Mouse (Mus musculus): ENCODE results near the gene Tmem150a. TPM values are rescaled to one million over a fixed set of nuclear protein-coding genes. Genes with fewer than 3 reads are reported as not detected.

Tmem150a gene
- total RNA-seq, 2 experiments from 2014 or later: 18.0 to 21.1 TPM

DNA sequence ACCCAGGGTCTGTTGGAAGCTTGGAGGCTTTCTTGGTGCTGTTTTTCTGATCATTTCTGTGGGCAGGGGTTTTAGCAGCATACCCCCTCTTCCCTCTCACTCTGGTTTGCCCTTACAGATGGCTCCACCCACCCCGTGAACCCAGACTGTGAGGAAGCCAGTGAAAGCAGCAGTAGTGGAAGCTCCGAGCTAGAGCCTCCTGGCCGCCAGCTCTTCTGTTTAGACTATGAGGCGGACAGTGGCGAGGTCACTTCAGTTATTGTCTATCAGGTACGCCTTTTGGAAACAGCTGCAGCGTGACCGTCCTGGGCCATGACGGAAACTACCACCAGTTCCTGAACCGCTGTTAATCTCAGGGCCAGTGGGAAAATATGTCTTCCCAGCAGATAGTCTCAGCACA lies 6.8 kb upstream of the Tmem150a start:
- intact Hi-C loops (cut with DNase I): no loop called here
- no peak for DNase-seq (ENCODE audit: low spot score)

DNA sequence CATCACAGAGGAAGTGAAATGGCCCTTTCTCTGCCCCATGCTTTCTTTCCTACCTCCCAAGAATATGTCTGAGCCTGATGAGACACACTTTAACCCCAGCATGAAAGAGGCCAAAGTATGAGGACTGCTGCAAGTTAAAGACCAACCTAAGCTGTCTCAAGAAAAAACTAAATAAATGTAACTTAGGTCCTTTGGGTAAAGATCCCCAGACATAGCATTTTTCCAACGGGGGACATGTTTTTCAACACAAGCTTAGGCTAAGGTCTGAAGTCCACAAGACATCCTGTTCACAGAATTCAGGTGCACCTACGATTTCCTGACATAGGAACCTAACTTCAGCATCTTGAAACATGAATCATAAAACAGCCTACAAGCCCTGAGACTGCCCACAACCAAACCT lies 5.0 kb upstream of the Tmem150a start:
- intact Hi-C loops (cut with DNase I): no loop called here
- DNase-seq (ENCODE audit: low spot score): no peak

DNA sequence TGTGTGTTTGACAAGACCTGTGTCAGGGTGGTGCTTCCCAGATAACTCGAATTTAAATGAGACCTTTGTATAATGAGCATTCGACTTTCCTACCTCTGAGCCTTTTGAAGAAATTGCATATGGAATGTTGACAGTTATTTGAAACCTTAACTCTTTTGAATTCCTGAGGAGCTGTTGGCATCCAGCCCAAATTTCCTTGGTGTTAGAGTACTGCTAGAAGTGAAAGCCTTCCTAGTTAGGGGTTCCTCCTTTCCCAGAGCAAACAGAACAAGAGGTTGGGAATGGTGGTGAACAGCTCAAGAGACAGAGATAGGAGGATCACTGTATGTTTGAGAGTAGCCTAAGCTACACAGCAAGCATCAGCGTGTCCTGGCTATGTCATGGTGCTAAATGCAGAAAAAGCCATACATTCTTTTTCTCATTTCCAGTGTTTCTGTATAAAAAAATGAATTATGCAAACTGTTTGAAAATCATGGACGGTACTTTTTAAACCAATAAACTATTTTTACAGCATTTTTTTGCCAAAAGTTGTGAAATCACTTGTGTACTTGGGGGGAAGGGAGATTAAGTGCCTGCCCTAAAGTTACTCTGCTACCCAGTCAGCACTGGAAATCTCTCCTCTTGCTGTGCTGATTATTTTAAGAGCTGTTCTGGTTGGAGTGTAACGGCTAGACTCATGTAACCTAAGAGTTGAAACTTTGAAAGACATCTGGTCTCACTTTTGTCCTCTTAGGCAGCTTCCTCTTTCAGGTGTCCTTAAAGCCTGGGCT lies 2.4 kb upstream of the Tmem150a start:
- intact Hi-C loops (cut with DNase I): no loop called here
- DNase-seq (ENCODE audit: low spot score): no peak

DNA sequence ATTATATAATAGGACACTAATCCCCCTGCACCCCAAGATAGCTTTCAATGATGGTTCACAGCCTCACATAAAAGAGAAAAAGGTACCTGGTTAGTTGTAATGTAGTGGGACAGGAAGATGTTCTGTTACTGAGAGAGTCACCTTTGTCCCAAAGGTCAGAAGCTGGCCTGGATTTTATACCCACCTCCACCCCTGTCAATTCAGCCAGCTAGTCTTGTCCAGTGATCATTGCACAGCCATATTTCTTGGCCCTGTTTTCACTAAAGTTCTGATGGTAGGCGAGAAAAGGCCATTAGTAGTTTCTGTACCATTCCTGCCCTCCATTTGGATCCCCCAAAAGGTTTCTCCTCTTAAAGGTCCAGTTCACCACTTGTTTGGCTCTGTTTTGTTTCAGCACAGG lies 1.2 kb upstream of the Tmem150a start:
- no peak for DNase-seq (ENCODE audit: low spot score)
- intact Hi-C loops (cut with DNase I): no loop called here

GRCm38 (mm10) chr6:72356001-72356532 lies 820 bp downstream of the Tmem150a start:
- intact Hi-C loops (cut with DNase I): no loop called here
- DNase-seq (ENCODE audit: low spot score): no peak

GRCm38 (mm10) chr6:72357164-72358079 lies 2.2 kb downstream of the Tmem150a start:
- intact Hi-C loops (cut with DNase I): no loop called here
- DNase-seq (ENCODE audit: low spot score): no peak

DNA sequence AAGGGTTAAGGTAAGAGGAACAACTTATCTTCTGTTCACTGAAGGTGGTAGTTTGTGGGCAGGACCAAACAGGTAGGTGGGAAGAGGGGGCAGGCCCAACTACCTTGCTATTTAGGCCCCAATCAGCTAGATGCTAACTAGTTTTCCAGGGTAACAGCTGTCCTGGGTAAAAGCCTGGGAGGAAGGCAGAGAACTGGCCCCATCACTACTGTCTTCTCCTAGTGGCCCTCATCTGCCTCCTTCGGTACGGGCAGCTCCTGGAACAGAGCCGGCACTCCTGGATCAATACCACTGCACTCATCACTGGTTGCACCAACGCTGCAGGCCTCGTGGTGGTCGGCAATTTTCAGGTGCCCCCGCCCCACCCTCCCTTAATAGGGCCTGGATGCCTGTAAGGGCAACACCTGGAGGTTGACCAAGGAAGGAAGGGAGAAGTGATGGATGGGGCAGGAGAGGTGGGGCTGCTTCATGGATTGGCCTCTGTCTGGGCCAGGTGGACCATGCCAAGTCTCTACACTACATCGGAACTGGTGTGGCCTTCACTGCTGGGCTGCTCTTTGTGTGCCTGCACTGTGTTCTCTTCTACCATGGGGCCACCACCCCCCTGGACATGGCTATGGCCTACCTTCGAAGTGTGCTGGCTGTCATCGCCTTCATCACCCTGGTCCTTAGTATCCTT lies 3.0 kb downstream of the Tmem150a start:
- intact Hi-C loops (cut with DNase I): no loop called here
- no peak for DNase-seq (ENCODE audit: low spot score)

DNA sequence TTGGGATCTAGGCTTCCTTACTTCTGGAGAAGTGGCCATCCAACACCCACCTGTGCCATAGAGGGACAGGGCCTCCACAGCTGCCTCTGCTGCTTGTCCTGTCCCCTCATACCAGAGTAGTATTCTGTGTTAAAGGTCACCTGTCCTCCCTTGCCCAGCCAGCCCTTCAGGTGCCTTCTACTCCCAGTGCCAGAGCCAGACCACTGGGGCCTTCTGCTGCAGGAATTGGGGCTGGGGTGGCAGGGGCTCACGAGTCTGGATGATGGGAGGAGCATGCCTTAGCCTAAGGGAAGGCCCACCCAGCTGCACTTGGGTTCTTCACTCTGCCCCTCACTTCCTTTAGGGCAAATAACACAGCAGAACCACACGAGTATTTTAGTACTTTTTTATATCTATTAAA lies 4.1 kb downstream of the Tmem150a start:
- intact Hi-C loops (cut with DNase I): no loop called here
- DNase-seq (ENCODE audit: low spot score): no peak

DNA sequence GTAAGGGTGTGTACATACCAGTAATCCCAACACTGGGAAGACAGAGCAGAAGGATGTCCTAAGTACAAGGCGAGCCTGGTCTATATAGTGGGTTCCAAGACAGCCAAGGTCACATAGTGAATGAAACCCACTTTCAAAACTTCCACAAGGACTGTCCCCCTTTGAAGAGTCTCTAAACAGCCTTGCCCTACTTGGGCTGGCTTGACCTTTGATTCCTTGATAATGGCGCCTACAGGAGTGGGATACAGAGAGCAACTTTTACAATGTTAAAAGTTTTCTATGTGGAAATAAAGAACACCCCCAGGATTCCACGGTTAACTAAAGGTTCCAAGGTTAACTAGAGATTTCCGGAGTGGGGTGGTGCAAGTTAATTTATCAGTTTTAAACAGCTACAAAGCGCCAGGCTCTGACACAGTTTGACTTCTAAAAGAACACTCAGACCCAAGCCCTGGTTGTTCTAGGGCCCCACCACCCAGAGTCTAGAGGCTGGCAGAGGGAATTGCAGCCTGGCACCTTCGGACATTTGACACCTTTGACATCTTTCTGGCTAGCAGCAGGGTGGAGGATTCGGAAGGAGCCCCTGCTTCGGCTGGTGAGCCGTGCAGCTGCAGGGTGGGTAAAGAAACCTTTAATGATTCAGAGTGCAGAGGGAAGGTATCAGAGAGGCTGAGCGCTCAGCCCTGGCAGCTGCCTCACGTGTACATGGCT lies 4.8 kb downstream of the Tmem150a start:
- intact Hi-C loops (cut with DNase I): no loop called here
- no peak for DNase-seq (ENCODE audit: low spot score)

DNA sequence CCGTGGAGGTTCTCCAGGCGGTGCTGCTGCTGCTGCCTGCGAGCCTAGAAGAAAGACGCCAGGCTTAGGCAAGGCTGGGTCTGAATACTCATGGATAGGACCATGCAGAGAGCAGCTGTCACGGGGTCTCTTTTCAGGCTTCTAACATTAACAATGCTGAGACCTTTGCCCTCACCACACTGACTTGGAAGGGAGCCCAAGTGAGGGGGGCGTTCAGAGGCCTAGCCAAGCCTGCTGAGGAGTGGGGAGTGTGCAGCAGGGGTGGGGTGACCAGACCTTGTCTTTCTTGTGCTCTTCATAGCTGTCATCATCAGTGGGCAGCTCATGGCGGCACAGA lies 5.3 kb downstream of the Tmem150a start:
- no peak for DNase-seq (ENCODE audit: low spot score)
- intact Hi-C loops (cut with DNase I): no loop called here

GRCm38 (mm10) chr6:72361121-72361551 lies 5.9 kb downstream of the Tmem150a start:
- intact Hi-C loops (cut with DNase I): no loop called here
- no peak for DNase-seq (ENCODE audit: low spot score)

- peak; percentile 96 for DNase-seq (ENCODE audit: low spot score)
- intact Hi-C loops (cut with DNase I): loop anchor here (2.0 kb wide), 1 partner anchor 44 kb away; no protein-coding TSS in a partner anchor
Measured at GRCm38 (mm10) chr6:72362132-72363028, 7.1 kb downstream of the Tmem150a start.

GRCm38 (mm10) chr6:72364009-72364408 lies 8.8 kb downstream of the Tmem150a start:
- intact Hi-C loops (cut with DNase I): no loop called here

GRCm38 (mm10) chr6:72364985-72365384 lies 9.7 kb downstream of the Tmem150a start:
- DNase-seq (ENCODE audit: low spot score): no peak
- intact Hi-C loops (cut with DNase I): no loop called here

More at GRCm38 (mm10) chr6:72364009-72364408, 8.8 kb downstream of the Tmem150a start:
- no peak for DNase-seq (ENCODE audit: low spot score)

DNA sequence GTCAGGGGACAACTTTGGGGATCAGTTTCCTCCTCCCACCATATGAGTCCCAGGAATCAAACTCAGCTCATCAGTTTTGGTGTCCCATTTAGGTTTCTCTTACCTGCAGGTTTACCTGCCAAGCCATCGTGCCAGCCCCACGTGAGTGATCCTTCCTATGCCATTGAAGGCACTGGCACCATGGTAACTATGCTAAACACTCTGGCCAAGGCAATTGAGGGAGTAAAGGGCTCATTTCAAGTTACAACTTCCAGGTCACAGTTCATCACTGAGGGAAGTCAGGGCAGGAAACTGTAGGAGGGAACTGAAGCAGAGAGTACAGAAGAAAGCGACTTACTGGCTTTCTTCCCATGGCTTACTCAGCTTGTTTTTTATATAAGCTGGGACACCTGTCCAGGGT lies 11.1 kb downstream of the Tmem150a start:
- intact Hi-C loops (cut with DNase I): no loop called here
- no peak for DNase-seq (ENCODE audit: low spot score)

GRCm38 (mm10) chr6:72366844-72367443 lies 11.7 kb downstream of the Tmem150a start, which contains the start of gene Rnf181:
Rnf181 (minus strand) TSS chr6:72366956.
- DNase-seq (ENCODE audit: low spot score): no peak
- intact Hi-C loops (cut with DNase I): no loop called here

GRCm38 (mm10) chr6:72367460-72367974 lies 12.3 kb downstream of the Tmem150a start:
- no peak for DNase-seq (ENCODE audit: low spot score)
- intact Hi-C loops (cut with DNase I): no loop called here

DNA sequence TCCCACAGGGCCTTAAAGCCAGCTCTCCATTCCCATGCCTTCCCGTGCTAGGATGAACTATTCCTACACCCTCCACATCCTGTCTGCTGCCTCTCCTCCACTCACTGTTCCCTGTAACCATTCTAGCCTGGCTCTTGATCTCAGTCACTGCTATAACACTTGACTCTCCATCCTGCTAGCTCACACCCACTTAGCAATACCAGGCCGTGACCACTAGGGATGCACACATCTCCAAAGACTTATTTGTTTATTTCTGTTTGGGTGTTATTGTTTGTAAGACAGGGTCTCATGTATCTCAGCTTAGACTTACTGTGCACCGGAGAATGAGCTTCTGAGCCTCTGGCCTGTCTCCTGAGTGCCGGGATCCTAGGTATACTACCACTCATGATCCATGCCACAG lies 14.3 kb downstream of the Tmem150a start:
- intact Hi-C loops (cut with DNase I): no loop called here
- no peak for DNase-seq (ENCODE audit: low spot score)

All from heart, postnatal 25 days (tissue).